11 mouse cellular contexts compared by ENCODE assay signal in genomic region chr9:59533889-59534288, GRCm38 (mm10). TPM values are rescaled to one million over a fixed set of nuclear protein-coding genes. Genes with fewer than 3 reads are reported as not detected.
DNase-seq lines count a peak whose midpoint lies in the region; ATAC-seq and TF ChIP-seq lines count a peak whose summit lies in the region.
"Had no signal": no experiment of that assay in that cellular context is flagged by ENCODE, and none has a peak within 500 bp of the region (broad histone marks: within the 10 kb centered on the region; RNA-seq: fewer than 3 reads in every experiment).

No protein-coding gene starts in this region.

- 9% methylated on average over 4 of the region's 4 CpGs for WGBS in cerebellum, adult 2 months
- WGBS in forebrain, embryonic 16.5 days = 54% methylated on average over 4 of the region's 4 CpGs
- WGBS in forebrain, postnatal 0 days = 56% methylated on average over 4 of the region's 4 CpGs
- 79% methylated on average over 4 of the region's 4 CpGs for WGBS in midbrain, postnatal 0 days

- TF ChIP-seq CTCF in cerebellum, adult 2 months (IDR thresholded peaks at IDR 0.05; ENCODE audit: borderline replicate concordance, insufficient read depth, low read depth, low read length) = no peak
- no peak for TF ChIP-seq CTCF in forebrain, postnatal 0 days (IDR thresholded peaks at IDR 0.05; ENCODE audit: low read depth)
- no peak for TF ChIP-seq CTCF in midbrain, postnatal 0 days (IDR thresholded peaks at IDR 0.05)

- peak; percentile 8; the same call in 1 of the 2 replicates for TF ChIP-seq POLR2A in cerebellum, adult 2 months (IDR thresholded peaks at IDR 0.05; ENCODE audit: borderline replicate concordance, insufficient read depth, low read length)

- no peaks in the 10 kb centered on the region for H3K9me3 ChIP-seq in forebrain, embryonic 16.5 days (ENCODE audit: control insufficient read depth, low read length)
- H3K9me3 ChIP-seq in forebrain, postnatal 0 days (ENCODE audit: low read length) = no peaks in the 10 kb centered on the region
- no peaks in the 10 kb centered on the region for H3K9me3 ChIP-seq in midbrain, postnatal 0 days (ENCODE audit: low read length)
- H3K9me3 ChIP-seq: neural tube, embryonic 13.5 days had no signal

- H3K27ac ChIP-seq in cerebellum, adult 2 months (ENCODE audit: insufficient read depth, low read length) = no peak overlapping the region; the same call in 1 of the 2 replicates
- no peak overlapping the region for H3K27ac ChIP-seq in forebrain, embryonic 16.5 days (ENCODE audit: low read length)
- no peak overlapping the region for H3K27ac ChIP-seq in forebrain, postnatal 0 days (ENCODE audit: low read depth, low read length)
- H3K27ac ChIP-seq in midbrain, postnatal 0 days (ENCODE audit: low read depth, low read length) = no peak overlapping the region
- H3K27ac ChIP-seq: neural tube, embryonic 13.5 days had no signal

- H3K4me1 ChIP-seq in cerebellum, adult 2 months (ENCODE audit: control insufficient read depth, insufficient read depth, low read length) = peaks cover 3% of the 10 kb centered on the region; the same call in 1 of the 2 replicates
- peaks cover under 1% of the 10 kb centered on the region; the same call in 1 of the 2 replicates for H3K4me1 ChIP-seq in forebrain, embryonic 16.5 days (replicated peaks; ENCODE audit: control insufficient read depth, insufficient read depth, low read length)
- 0 out of 2 replicates have a peak, but pooled peaks cover 1% of the 10 kb centered on the region for H3K4me1 ChIP-seq in forebrain, postnatal 0 days (ENCODE audit: insufficient read depth)
- H3K4me1 ChIP-seq in midbrain, postnatal 0 days (ENCODE audit: insufficient read depth, low read length) = no peaks in the 10 kb centered on the region

- H3K4me3 ChIP-seq in cerebellum, adult 2 months (replicated peaks; ENCODE audit: insufficient read depth, low read depth, low read length) = no peak overlapping the region
- no peak overlapping the region for H3K4me3 ChIP-seq in forebrain, embryonic 16.5 days (replicated peaks; ENCODE audit: low read length)
- H3K4me3 ChIP-seq in forebrain, postnatal 0 days (ENCODE audit: low read depth, low read length) = no peak overlapping the region
- H3K4me3 ChIP-seq in midbrain, postnatal 0 days (ENCODE audit: low read depth, low read length) = no peak overlapping the region
- H3K4me3 ChIP-seq: neural tube, embryonic 13.5 days had no signal

- no peaks in the 10 kb centered on the region for H3K27me3 ChIP-seq in cerebellum, adult 2 months (ENCODE audit: control insufficient read depth, insufficient read depth, low read length)
- no peaks in the 10 kb centered on the region for H3K27me3 ChIP-seq in forebrain, embryonic 16.5 days (replicated peaks; ENCODE audit: control insufficient read depth, insufficient read depth, low read length)
- H3K27me3 ChIP-seq in forebrain, postnatal 0 days (ENCODE audit: insufficient read depth, low read length) = no peaks in the 10 kb centered on the region
- no peaks in the 10 kb centered on the region for H3K27me3 ChIP-seq in midbrain, postnatal 0 days (ENCODE audit: insufficient read depth, low read length)

- ATAC-seq in forebrain, embryonic 16.5 days = no peak
- ATAC-seq in forebrain, postnatal 0 days = no peak
- ATAC-seq in midbrain, postnatal 0 days (ENCODE audit: low FRiP score) = no peak

- H3K9ac ChIP-seq in forebrain, embryonic 16.5 days (replicated peaks; ENCODE audit: low read depth, low read length) = no peak overlapping the region
- H3K9ac ChIP-seq in forebrain, postnatal 0 days = no peak overlapping the region
- no peak overlapping the region for H3K9ac ChIP-seq in midbrain, postnatal 0 days (replicated peaks; ENCODE audit: low read length, poor library complexity, severe bottlenecking)
- H3K9ac ChIP-seq: neural tube, embryonic 13.5 days had no signal

- DNase-seq in urinary bladder, postnatal 14 days (ENCODE audit: low spot score) = peak; percentile 52
- DNase-seq in urinary bladder, adult 2 months (ENCODE audit: low spot score) = no peak
- peak; percentile 78 to 92 for DNase-seq in cerebellum, adult 2 months
- peak; percentile 68 to 75 for DNase-seq in heart, adult 9 months (ENCODE audit: low spot score in 2 of 2)
- no peak for DNase-seq in spleen, postnatal 36 days (ENCODE audit: low spot score in 2 of 2)
- DNase-seq in forebrain, postnatal 0 days = no peak
- no peak for DNase-seq in midbrain, postnatal 0 days (ENCODE audit: low spot score)

- no peak overlapping the region for H3K4me2 ChIP-seq in forebrain, embryonic 16.5 days (ENCODE audit: low read length)
- no peak overlapping the region for H3K4me2 ChIP-seq in forebrain, postnatal 0 days (ENCODE audit: low read depth)
- H3K4me2 ChIP-seq in midbrain, postnatal 0 days (ENCODE audit: low read depth, low read length, poor library complexity, severe bottlenecking) = no peak overlapping the region
- H3K4me2 ChIP-seq: neural tube, embryonic 13.5 days had no signal

- no peaks in the 10 kb centered on the region for H3K36me3 ChIP-seq in forebrain, embryonic 16.5 days (ENCODE audit: control insufficient read depth, insufficient read depth)
- H3K36me3 ChIP-seq in forebrain, postnatal 0 days (ENCODE audit: insufficient read depth) = no peaks in the 10 kb centered on the region
- no peaks in the 10 kb centered on the region for H3K36me3 ChIP-seq in midbrain, postnatal 0 days (ENCODE audit: insufficient read depth, low read length)
- H3K36me3 ChIP-seq: neural tube, embryonic 13.5 days had no signal

RNA-seq across cellular contexts. Expression of gene Hexa, which starts 5.5 kb away (rescaled TPM):
- polyA plus RNA-seq in urinary bladder, adult 2 months (2012; rRNA removed) = 103 and 106 TPM in 2 replicates
- polyA plus RNA-seq in cerebellum, adult 2 months (2012; rRNA removed) = 39.7 and 42.9 TPM in 2 replicates
- 51.3 and 55.7 TPM in 2 replicates for polyA plus RNA-seq in forebrain, embryonic 16.5 days (2015; fragmentation: Nextera tagmentation; extraction: Ambion mirVana)
- 48.1 and 50.7 TPM in 2 replicates for total RNA-seq in forebrain, postnatal 0 days (2014; rRNA removed)
- polyA plus RNA-seq in forebrain, postnatal 0 days (2015; fragmentation: Nextera tagmentation; extraction: Ambion mirVana) = 46.3 and 49.9 TPM in 2 replicates
- total RNA-seq in midbrain, postnatal 0 days (2014; rRNA removed) = 49.6 and 53.8 TPM in 2 replicates
- 43.6 and 48.4 TPM in 2 replicates for polyA plus RNA-seq in midbrain, postnatal 0 days (2015; fragmentation: Nextera tagmentation; extraction: Ambion mirVana)

RNA-seq across cellular contexts. Expression of gene Tmem202, which starts 5.8 kb away (rescaled TPM):
- 1.3 and 1.5 TPM in 2 replicates for polyA plus RNA-seq in urinary bladder, adult 2 months (2012; rRNA removed)
- 1.7 and 2.3 TPM in 2 replicates for polyA plus RNA-seq in cerebellum, adult 2 months (2012; rRNA removed)
- 0.45 and 0.58 TPM in 2 replicates for polyA plus RNA-seq in forebrain, embryonic 16.5 days (2015; fragmentation: Nextera tagmentation; extraction: Ambion mirVana)
- 0.38 and 1.8 TPM in 2 replicates for total RNA-seq in forebrain, postnatal 0 days (2014; rRNA removed)
- polyA plus RNA-seq in forebrain, postnatal 0 days (2015; fragmentation: Nextera tagmentation; extraction: Ambion mirVana) = 1.2 TPM in 2 replicates
- total RNA-seq in midbrain, postnatal 0 days (2014; rRNA removed) = 0.99 and 2.3 TPM in 2 replicates
- polyA plus RNA-seq in midbrain, postnatal 0 days (2015; fragmentation: Nextera tagmentation; extraction: Ambion mirVana) = 1.4 and 1.6 TPM in 2 replicates
- polyA plus RNA-seq: embryonic facial prominence, embryonic 11.5 days; liver, embryonic 16.5 days had no signal

RNA-seq across cellular contexts. Expression of gene Celf6, which starts 43.8 kb away (rescaled TPM):
- polyA plus RNA-seq in urinary bladder, adult 2 months (2012; rRNA removed) = 0.19 and 0.21 TPM in 2 replicates
- 6.5 and 7.4 TPM in 2 replicates for polyA plus RNA-seq in cerebellum, adult 2 months (2012; rRNA removed)
- polyA plus RNA-seq in forebrain, embryonic 16.5 days (2015; fragmentation: Nextera tagmentation; extraction: Ambion mirVana) = 29.5 and 42.0 TPM in 2 replicates
- 53.8 and 97.6 TPM in 2 replicates for total RNA-seq in forebrain, postnatal 0 days (2014; rRNA removed)
- polyA plus RNA-seq in forebrain, postnatal 0 days (2015; fragmentation: Nextera tagmentation; extraction: Ambion mirVana) = 19.3 and 41.7 TPM in 2 replicates
- 77.9 and 81.1 TPM in 2 replicates for total RNA-seq in midbrain, postnatal 0 days (2014; rRNA removed)
- polyA plus RNA-seq in midbrain, postnatal 0 days (2015; fragmentation: Nextera tagmentation; extraction: Ambion mirVana) = 47.3 and 59.6 TPM in 2 replicates

RNA-seq across cellular contexts. Expression of gene Arih1, which starts 47.5 kb away (rescaled TPM):
- 40.0 and 45.5 TPM in 2 replicates for polyA plus RNA-seq in urinary bladder, adult 2 months (2012; rRNA removed)
- 53.4 and 57.2 TPM in 2 replicates for polyA plus RNA-seq in cerebellum, adult 2 months (2012; rRNA removed)
- 15.6 and 21.2 TPM in 2 replicates for polyA plus RNA-seq in forebrain, embryonic 16.5 days (2015; fragmentation: Nextera tagmentation; extraction: Ambion mirVana)
- total RNA-seq in forebrain, postnatal 0 days (2014; rRNA removed) = 62.0 and 70.8 TPM in 2 replicates
- 5.1 and 7.6 TPM in 2 replicates for polyA plus RNA-seq in forebrain, postnatal 0 days (2015; fragmentation: Nextera tagmentation; extraction: Ambion mirVana)
- 47.9 and 60.2 TPM in 2 replicates for total RNA-seq in midbrain, postnatal 0 days (2014; rRNA removed)
- 7.9 and 8.1 TPM in 2 replicates for polyA plus RNA-seq in midbrain, postnatal 0 days (2015; fragmentation: Nextera tagmentation; extraction: Ambion mirVana)

Comparison
In these comparisons a context has a peak if more than half of its experiments do, and no peak if none do; other contexts are left out.
1. DNase-seq: peak in urinary bladder, postnatal 14 days (single experiment), cerebellum, adult 2 months (2 of 2) and heart, adult 9 months (2 of 2); none in urinary bladder, adult 2 months (single experiment), spleen, postnatal 36 days (0 of 2), forebrain, postnatal 0 days (single experiment) and midbrain, postnatal 0 days (single experiment).